ENCODE assay signal across 21 mouse cellular contexts in genomic region chr6:94604546-94604945, GRCm38 (mm10).
A peak's percentile ranks its signal among the peaks of the same experiment; 100 is the strongest.
DNase-seq lines count a peak whose midpoint lies in the region; ATAC-seq and TF ChIP-seq lines count a peak whose summit lies in the region.
"Had no signal": no experiment of that assay in that cellular context is flagged by ENCODE, and none has a peak within 500 bp of the region (broad histone marks: within the 10 kb centered on the region; RNA-seq: fewer than 3 reads in every experiment).

No protein-coding gene starts in this region.

- H3K9me3 ChIP-seq in embryonic facial prominence, embryonic 15.5 days (replicated peaks): no peaks in the 10 kb centered on the region
- H3K9me3 ChIP-seq in intestine, embryonic 15.5 days: no peaks in the 10 kb centered on the region
- H3K9me3 ChIP-seq: G1E; kidney, embryonic 15.5 days; liver, embryonic 15.5 days; lung, embryonic 15.5 days; midbrain, embryonic 10.5 days had no signal

- H3K9ac ChIP-seq in embryonic facial prominence, embryonic 15.5 days: no peak overlapping the region
- H3K9ac ChIP-seq in intestine, embryonic 15.5 days: no peak overlapping the region
- H3K9ac ChIP-seq: kidney, embryonic 15.5 days; liver, embryonic 15.5 days; lung, embryonic 15.5 days had no signal

- H3K27me3 ChIP-seq in embryonic facial prominence, embryonic 15.5 days: no peaks in the 10 kb centered on the region
- no peaks in the 10 kb centered on the region for H3K27me3 ChIP-seq in intestine, embryonic 15.5 days (replicated peaks)
- H3K27me3 ChIP-seq: kidney, embryonic 15.5 days; liver, embryonic 15.5 days; lung, embryonic 15.5 days; Patski had no signal

- no peak overlapping the region for H3K4me2 ChIP-seq in embryonic facial prominence, embryonic 15.5 days (replicated peaks)
- no peak overlapping the region for H3K4me2 ChIP-seq in intestine, embryonic 15.5 days (replicated peaks)
- H3K4me2 ChIP-seq: heart, embryonic 11.5 days; kidney, embryonic 15.5 days; liver, embryonic 15.5 days; lung, embryonic 15.5 days had no signal

- no peak overlapping the region for H3K27ac ChIP-seq in gastrocnemius, adult 2 months
- peak overlapping the region; percentile 66; the same call in 1 of the 2 replicates for H3K27ac ChIP-seq in embryonic facial prominence, embryonic 15.5 days (replicated peaks)
- H3K27ac ChIP-seq in intestine, embryonic 15.5 days: no peak overlapping the region
- H3K27ac ChIP-seq: liver, embryonic 15.5 days; lung, embryonic 15.5 days; midbrain, embryonic 10.5 days had no signal

- 74% methylated on average over 2 of the region's 2 CpGs for WGBS in embryonic facial prominence, embryonic 15.5 days
- 81% methylated on average over 2 of the region's 2 CpGs for WGBS in intestine, embryonic 15.5 days

- peak; percentile 11 for DNase-seq in gastrocnemius, adult 2 months
- no peak for DNase-seq in gastrocnemius, postnatal 36 days
- peak; percentile 11 to 17 for DNase-seq in B cell, adult 2 months
- no peak for DNase-seq in adrenal gland, postnatal 25 days
- no peak for DNase-seq in liver
- DNase-seq: adrenal gland, adult 2 months; cerebellum, adult 18-20 months; cerebellum, postnatal 14 days; kidney, adult 11 months; lung, postnatal 36 days; thymus, postnatal 14 days had no signal

- H3K4me1 ChIP-seq in embryonic facial prominence, embryonic 15.5 days: peaks cover 23% of the 10 kb centered on the region
- H3K4me1 ChIP-seq in intestine, embryonic 15.5 days (replicated peaks): no peaks in the 10 kb centered on the region
- H3K4me1 ChIP-seq: liver, embryonic 15.5 days; lung, embryonic 15.5 days had no signal

- intact Hi-C loops in gastrocnemius, adult 2 months (cut with DNase I): loop anchor here (5.0 kb wide), 1 partner anchor 62 kb away; no protein-coding TSS in a partner anchor
- intact Hi-C loops in gastrocnemius, postnatal 36 days (cut with DNase I): no loop called here

- ATAC-seq in embryonic facial prominence, embryonic 15.5 days (ENCODE audit: insufficient number of reproducible peaks, low FRiP score, low TSS enrichment, low read depth): no peak
- ATAC-seq in megakaryocyte progenitor cell, adult 5-6 weeks (replicated peaks; ENCODE audit: poor library complexity): peak; percentile 77
- ATAC-seq in intestine, embryonic 15.5 days: no peak

- H3K36me3 ChIP-seq in embryonic facial prominence, embryonic 15.5 days: peaks cover 61% of the 10 kb centered on the region
- H3K36me3 ChIP-seq in intestine, embryonic 15.5 days: peaks cover 32% of the 10 kb centered on the region

- no peak for TF ChIP-seq CTCF in gastrocnemius, adult 2 months (IDR thresholded peaks at IDR 0.05)

- H3K4me3 ChIP-seq in gastrocnemius, adult 2 months: no peak overlapping the region
- no peak overlapping the region for H3K4me3 ChIP-seq in embryonic facial prominence, embryonic 15.5 days (replicated peaks)
- no peak overlapping the region for H3K4me3 ChIP-seq in intestine, embryonic 15.5 days (replicated peaks)
- H3K4me3 ChIP-seq: kidney, embryonic 15.5 days; liver, embryonic 15.5 days; lung, embryonic 15.5 days; midbrain, embryonic 10.5 days had no signal

Comparison
In these comparisons a context has a peak if more than half of its experiments do, and no peak if none do; other contexts are left out.
1. DNase-seq: peak in gastrocnemius, adult 2 months (single experiment) and B cell, adult 2 months (2 of 2); none in gastrocnemius, postnatal 36 days (0 of 2), adrenal gland, postnatal 25 days (single experiment) and liver (single experiment).